Mouse (Mus musculus): ENCODE measurements at regions not wholly inside any gene's neighbourhood (a gene's known extent, or its start where the extent isn't known, plus 50 kb on each side); places are given as distances from the start of the nearest gene placed in this dataset.

DNA sequence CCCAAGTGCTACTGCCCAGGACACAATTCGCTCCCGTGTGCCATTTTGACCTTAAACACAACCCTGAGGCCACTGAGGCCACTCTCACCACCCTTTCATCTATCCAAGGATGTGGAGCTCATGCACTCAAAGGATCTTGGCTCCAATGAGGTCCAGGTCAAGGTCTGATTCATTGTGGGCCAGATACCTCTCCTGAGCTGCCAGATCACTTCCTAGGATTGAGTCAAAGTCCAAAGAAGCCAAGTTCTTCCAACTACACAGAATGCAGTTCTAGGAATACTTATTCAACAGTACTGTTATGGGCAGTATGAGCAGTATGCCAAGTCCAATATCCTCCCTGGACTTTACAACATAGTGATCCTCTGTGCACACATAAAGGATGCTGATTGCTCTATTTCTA, 304.9 kb downstream of the Inhba start:
- Histone ChIP-seq H3K79me3 (ENCODE audit: low read depth) (no peaks in the 10 kb centered on the region), H3K4me3 (ENCODE audit: insufficient read depth, poor library complexity, severe bottlenecking) (no peak overlapping the region), H3K36me3 (ENCODE audit: control insufficient read depth, insufficient read depth) (no peaks in the 10 kb centered on the region), H3K79me2 (ENCODE audit: control insufficient read depth, insufficient read depth) (no peaks in the 10 kb centered on the region), H3ac (ENCODE audit: control insufficient read depth, insufficient read length, low read depth) (no peak overlapping the region), H3K27me3 (ENCODE audit: control insufficient read depth, insufficient read depth, insufficient read length) (no peaks in the 10 kb centered on the region)
- TF ChIP-seq MYOG (IDR thresholded peaks at IDR 0.05; ENCODE audit: control insufficient read depth, extremely low read depth, insufficient read length) (no peak), CEBPB (IDR thresholded peaks at IDR 0.05; ENCODE audit: low read depth) (no peak), MYOD1 (IDR thresholded peaks at IDR 0.05; ENCODE audit: control insufficient read depth, insufficient read length, low read depth) (no peak), CTCF (IDR thresholded peaks at IDR 0.05; ENCODE audit: control insufficient read depth, insufficient read depth, insufficient read length) (no peak), USF1 (IDR thresholded peaks at IDR 0.05; ENCODE audit: low read depth) (no peak), MAX (IDR thresholded peaks at IDR 0.05) (no peak), FOSL1 (IDR thresholded peaks at IDR 0.05; ENCODE audit: insufficient read depth, low read length, poor library complexity, severe bottlenecking) (no peak)

- Histone ChIP-seq H3K79me2 (ENCODE audit: control insufficient read depth, insufficient read depth) (no peaks in the 10 kb centered on the region), H3K4me3 (ENCODE audit: insufficient read depth, poor library complexity, severe bottlenecking) (no peak overlapping the region), H3K36me3 (ENCODE audit: control insufficient read depth, insufficient read depth) (no peaks in the 10 kb centered on the region), H3K27me3 (ENCODE audit: control insufficient read depth, insufficient read depth, insufficient read length) (no peaks in the 10 kb centered on the region), H3ac (ENCODE audit: control insufficient read depth, insufficient read length, low read depth) (no peak overlapping the region), H3K79me3 (ENCODE audit: low read depth) (no peaks in the 10 kb centered on the region)
- TF ChIP-seq MAX (IDR thresholded peaks at IDR 0.05) (no peak), MYOD1 (IDR thresholded peaks at IDR 0.05; ENCODE audit: control insufficient read depth, insufficient read length, low read depth) (no peak)
Measured at GRCm38 (mm10) chr13:16317412-16317811, 305.8 kb downstream of the Inhba start.

DNA sequence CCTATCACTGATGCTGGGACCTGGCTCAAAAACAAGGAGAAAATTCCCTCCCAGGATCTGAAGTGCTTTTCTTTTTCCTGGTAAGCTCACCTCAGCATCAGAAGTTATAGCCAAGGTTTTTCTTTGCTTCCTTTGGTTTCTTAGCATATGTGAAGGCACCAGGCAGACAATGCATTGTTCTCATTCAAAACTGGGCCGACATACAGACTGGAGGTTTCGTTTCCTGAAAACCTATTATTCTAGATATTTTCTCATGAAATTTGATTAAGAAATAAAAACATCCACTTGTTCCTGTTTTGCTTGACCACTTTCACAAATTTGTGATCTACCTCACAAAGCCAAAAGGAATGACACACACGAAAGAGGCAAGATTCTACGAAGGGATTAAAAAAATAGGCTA, 308.7 kb downstream of the Inhba start:
- H3K79me3 ChIP-seq (ENCODE audit: low read depth), result no peaks in the 10 kb centered on the region
- H3K79me2 ChIP-seq (ENCODE audit: control insufficient read depth, insufficient read depth), result no peaks in the 10 kb centered on the region
- no peak overlapping the region for H3K4me3 ChIP-seq (ENCODE audit: insufficient read depth, poor library complexity, severe bottlenecking)
- no peaks in the 10 kb centered on the region for H3K36me3 ChIP-seq (ENCODE audit: control insufficient read depth, insufficient read depth)
- no peak for TF ChIP-seq USF1 (IDR thresholded peaks at IDR 0.05; ENCODE audit: low read depth)
- no peak for TF ChIP-seq FOSL1 (IDR thresholded peaks at IDR 0.05; ENCODE audit: insufficient read depth, low read length, poor library complexity, severe bottlenecking)
- no peak for TF ChIP-seq MAX (IDR thresholded peaks at IDR 0.05)
- no peak for TF ChIP-seq MYOG (IDR thresholded peaks at IDR 0.05; ENCODE audit: control insufficient read depth, extremely low read depth, insufficient read length)
- TF ChIP-seq CTCF (IDR thresholded peaks at IDR 0.05; ENCODE audit: control insufficient read depth, insufficient read depth, insufficient read length), result no peak
- no peaks in the 10 kb centered on the region for H3K27me3 ChIP-seq (ENCODE audit: control insufficient read depth, insufficient read depth, insufficient read length)
- no peak overlapping the region for H3ac ChIP-seq (ENCODE audit: control insufficient read depth, insufficient read length, low read depth)

DNA sequence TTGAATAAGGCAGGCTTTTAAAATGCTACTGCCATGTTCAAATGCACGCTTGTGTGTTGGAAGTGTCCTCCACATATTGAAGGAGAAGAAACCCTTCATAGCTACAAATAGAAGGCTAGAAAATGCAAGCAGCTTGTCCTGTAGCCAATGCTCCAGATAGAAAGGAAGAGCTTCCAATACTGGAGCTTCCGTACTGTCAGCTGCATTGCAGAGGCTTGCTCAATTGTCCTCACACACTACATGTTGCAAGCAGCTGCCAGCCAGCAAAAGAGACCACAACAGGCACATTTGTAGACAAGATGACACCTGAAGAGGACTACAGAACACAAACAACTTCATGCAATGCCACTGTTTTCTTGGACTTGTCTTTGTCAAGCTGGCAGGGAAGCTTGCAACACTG, 314.0 kb downstream of the Inhba start:
- Histone ChIP-seq H3K27me3 (ENCODE audit: control insufficient read depth, insufficient read depth, insufficient read length) (no peaks in the 10 kb centered on the region), H3K79me2 (ENCODE audit: control insufficient read depth, insufficient read depth) (no peaks in the 10 kb centered on the region), H3K36me3 (ENCODE audit: control insufficient read depth, insufficient read depth) (no peaks in the 10 kb centered on the region), H3ac (ENCODE audit: control insufficient read depth, insufficient read length, low read depth) (no peak overlapping the region), H3K79me3 (ENCODE audit: low read depth) (no peaks in the 10 kb centered on the region), H3K4me3 (ENCODE audit: insufficient read depth, poor library complexity, severe bottlenecking) (no peak overlapping the region)
- TF ChIP-seq CEBPB (IDR thresholded peaks at IDR 0.05; ENCODE audit: low read depth) (no peak), MAX (IDR thresholded peaks at IDR 0.05) (no peak), USF1 (IDR thresholded peaks at IDR 0.05; ENCODE audit: low read depth) (no peak), MYOD1 (IDR thresholded peaks at IDR 0.05; ENCODE audit: control insufficient read depth, insufficient read length, low read depth) (no peak), MYOG (IDR thresholded peaks at IDR 0.05; ENCODE audit: control insufficient read depth, extremely low read depth, insufficient read length) (no peak), CTCF (IDR thresholded peaks at IDR 0.05; ENCODE audit: control insufficient read depth, insufficient read depth, insufficient read length) (no peak), FOSL1 (IDR thresholded peaks at IDR 0.05; ENCODE audit: insufficient read depth, low read length, poor library complexity, severe bottlenecking) (no peak)

GRCm38 (mm10) chr13:16341727-16342126, 330.1 kb downstream of the Inhba start:
- Histone ChIP-seq H3K79me2 (ENCODE audit: control insufficient read depth, insufficient read depth) (no peaks in the 10 kb centered on the region), H3ac (ENCODE audit: control insufficient read depth, insufficient read length, low read depth) (no peak overlapping the region), H3K79me3 (ENCODE audit: low read depth) (no peaks in the 10 kb centered on the region), H3K27me3 (ENCODE audit: control insufficient read depth, insufficient read depth, insufficient read length) (no peaks in the 10 kb centered on the region), H3K4me3 (ENCODE audit: insufficient read depth, poor library complexity, severe bottlenecking) (no peak overlapping the region), H3K36me3 (ENCODE audit: control insufficient read depth, insufficient read depth) (no peaks in the 10 kb centered on the region)
- TF ChIP-seq FOSL1 (IDR thresholded peaks at IDR 0.05; ENCODE audit: insufficient read depth, low read length, poor library complexity, severe bottlenecking) (no peak), MYOD1 (IDR thresholded peaks at IDR 0.05; ENCODE audit: control insufficient read depth, insufficient read length, low read depth) (no peak), CEBPB (IDR thresholded peaks at IDR 0.05; ENCODE audit: low read depth) (no peak), USF1 (IDR thresholded peaks at IDR 0.05; ENCODE audit: low read depth) (no peak), MYOG (IDR thresholded peaks at IDR 0.05; ENCODE audit: control insufficient read depth, extremely low read depth, insufficient read length) (no peak), CTCF (IDR thresholded peaks at IDR 0.05; ENCODE audit: control insufficient read depth, insufficient read depth, insufficient read length) (no peak), MAX (IDR thresholded peaks at IDR 0.05) (no peak)

DNA sequence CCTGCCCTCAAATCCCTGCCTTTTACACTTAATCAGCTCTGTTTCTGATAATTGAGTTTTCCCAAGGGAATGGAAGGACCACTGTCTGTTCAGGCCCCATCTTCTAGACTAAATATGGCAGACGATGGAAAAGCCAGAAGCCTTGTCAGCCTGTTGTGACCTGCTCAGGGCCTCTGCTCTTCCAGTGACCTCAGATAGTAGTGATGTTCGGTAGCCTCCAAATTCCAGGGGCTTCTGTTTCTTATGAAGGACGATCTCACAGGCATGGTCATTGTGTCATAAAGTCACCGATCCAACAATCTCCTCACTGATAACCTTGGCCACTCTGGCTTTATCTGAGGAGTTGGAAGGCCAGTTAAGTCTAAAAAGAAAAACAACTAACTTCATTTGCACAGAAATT, 330.5 kb downstream of the Inhba start:
- no peak for TF ChIP-seq CEBPB (IDR thresholded peaks at IDR 0.05; ENCODE audit: low read depth)
- no peak for TF ChIP-seq MAX (IDR thresholded peaks at IDR 0.05)
- TF ChIP-seq CTCF (IDR thresholded peaks at IDR 0.05; ENCODE audit: control insufficient read depth, insufficient read depth, insufficient read length), result no peak
- no peak for TF ChIP-seq MYOG (IDR thresholded peaks at IDR 0.05; ENCODE audit: control insufficient read depth, extremely low read depth, insufficient read length)
- TF ChIP-seq USF1 (IDR thresholded peaks at IDR 0.05; ENCODE audit: low read depth), result no peak
- no peak for TF ChIP-seq FOSL1 (IDR thresholded peaks at IDR 0.05; ENCODE audit: insufficient read depth, low read length, poor library complexity, severe bottlenecking)
- no peak for TF ChIP-seq MYOD1 (IDR thresholded peaks at IDR 0.05; ENCODE audit: control insufficient read depth, insufficient read length, low read depth)
- no peaks in the 10 kb centered on the region for H3K27me3 ChIP-seq (ENCODE audit: control insufficient read depth, insufficient read depth, insufficient read length)
- H3K79me2 ChIP-seq (ENCODE audit: control insufficient read depth, insufficient read depth), result no peaks in the 10 kb centered on the region
- no peaks in the 10 kb centered on the region for H3K79me3 ChIP-seq (ENCODE audit: low read depth)
- H3K36me3 ChIP-seq (ENCODE audit: control insufficient read depth, insufficient read depth), result no peaks in the 10 kb centered on the region
- H3K4me3 ChIP-seq (ENCODE audit: insufficient read depth, poor library complexity, severe bottlenecking), result no peak overlapping the region
- no peak overlapping the region for H3ac ChIP-seq (ENCODE audit: control insufficient read depth, insufficient read length, low read depth)

All from C2C12 (cell line).